Mouse (Mus musculus) spleen, postnatal 36 days (tissue): ENCODE measurements around the gene Nhsl1.
A peak's percentile ranks its signal among the peaks of the same experiment; 100 is the strongest.

Experiments used
- DNase-seq, 2 experiments: peaks; one replicate each; pipeline ENCODE4 v3.0.0; 2022; ENCODE audit warnings: low spot score in 2 of 2, mixed read lengths in 1 of 2

Nhsl1 gene

GRCm38 (mm10) chr10:18318916-18319481 is at the start of gene Nhsl1:
Nhsl1 (plus strand) TSS chr10:18318985.
- peak; percentile 23 to 31 for DNase-seq

GRCm38 (mm10) chr10:18276090-18276734 is 42.6 kb upstream of the Nhsl1 start:
- DNase-seq, result no peak

- no peak for DNase-seq
Observed at GRCm38 (mm10) chr10:18283991-18284390, 34.8 kb upstream of the Nhsl1 start.

GRCm38 (mm10) chr10:18289512-18289911 is 29.3 kb upstream of the Nhsl1 start:
- DNase-seq, result no peak

GRCm38 (mm10) chr10:18305106-18305505 is 13.7 kb upstream of the Nhsl1 start:
- no peak for DNase-seq

- DNase-seq, result no peak
Observed at GRCm38 (mm10) chr10:18315071-18315470, 3.7 kb upstream of the Nhsl1 start.

- DNase-seq, result no peak
Observed at GRCm38 (mm10) chr10:18317521-18317920, 1.3 kb upstream of the Nhsl1 start.

- peak; percentile 7 to 14 for DNase-seq
Observed at GRCm38 (mm10) chr10:18317961-18318915, 547 bp upstream of the Nhsl1 start.

- no peak for DNase-seq
Observed at GRCm38 (mm10) chr10:18319691-18320090, 906 bp downstream of the Nhsl1 start.

- no peak for DNase-seq
Observed at GRCm38 (mm10) chr10:18321861-18322260, 3.1 kb downstream of the Nhsl1 start.

- DNase-seq, result no peak
Observed at GRCm38 (mm10) chr10:18323701-18324100, 4.9 kb downstream of the Nhsl1 start.

- no peak for DNase-seq
Observed at GRCm38 (mm10) chr10:18328331-18328908, 9.6 kb downstream of the Nhsl1 start.

- DNase-seq, result no peak
Observed at GRCm38 (mm10) chr10:18329096-18330038, 10.6 kb downstream of the Nhsl1 start.

- DNase-seq, result no peak
Observed at GRCm38 (mm10) chr10:18330445-18330844, 11.7 kb downstream of the Nhsl1 start.

- DNase-seq, result no peak
Observed at GRCm38 (mm10) chr10:18333575-18333974, 14.8 kb downstream of the Nhsl1 start.

GRCm38 (mm10) chr10:18334176-18334575 is 15.4 kb downstream of the Nhsl1 start:
- no peak for DNase-seq

GRCm38 (mm10) chr10:18334734-18335133 is 15.9 kb downstream of the Nhsl1 start:
- no peak for DNase-seq

GRCm38 (mm10) chr10:18337725-18338124 is 18.9 kb downstream of the Nhsl1 start:
- DNase-seq, result no peak

- no peak for DNase-seq
Observed at GRCm38 (mm10) chr10:18339386-18339785, 20.6 kb downstream of the Nhsl1 start.

- no peak for DNase-seq
Observed at GRCm38 (mm10) chr10:18340930-18341329, 22.1 kb downstream of the Nhsl1 start.
